Mouse (Mus musculus) heart, postnatal 0 days (tissue): ENCODE measurements around the gene Acot7.

Source experiments
- CTCF ChIP-seq: IDR thresholded peaks from 2 replicates; pipeline ENCODE4 v1.5.1; 2016; ENCODE audit warnings: antibody characterized with exemption, control low read depth, low read depth
- EP300 ChIP-seq: IDR thresholded peaks from 2 replicates; pipeline ENCODE4 v1.6.1; 2016; ENCODE audit warnings: antibody characterized with exemption, low read depth

- no peak for TF ChIP-seq CTCF
- TF ChIP-seq EP300: no peak
Measured at GRCm38 (mm10) chr4:152197545-152197944, 19.6 kb downstream of the Acot7 start.
